Mouse (Mus musculus): ENCODE data around the gene Myo16. TPM values are rescaled to one million over a fixed set of nuclear protein-coding genes. Genes with fewer than 3 reads are reported as not detected.

The Myo16 gene
- polyA plus RNA-seq, 1 experiment, result 0.12 TPM

DNA sequence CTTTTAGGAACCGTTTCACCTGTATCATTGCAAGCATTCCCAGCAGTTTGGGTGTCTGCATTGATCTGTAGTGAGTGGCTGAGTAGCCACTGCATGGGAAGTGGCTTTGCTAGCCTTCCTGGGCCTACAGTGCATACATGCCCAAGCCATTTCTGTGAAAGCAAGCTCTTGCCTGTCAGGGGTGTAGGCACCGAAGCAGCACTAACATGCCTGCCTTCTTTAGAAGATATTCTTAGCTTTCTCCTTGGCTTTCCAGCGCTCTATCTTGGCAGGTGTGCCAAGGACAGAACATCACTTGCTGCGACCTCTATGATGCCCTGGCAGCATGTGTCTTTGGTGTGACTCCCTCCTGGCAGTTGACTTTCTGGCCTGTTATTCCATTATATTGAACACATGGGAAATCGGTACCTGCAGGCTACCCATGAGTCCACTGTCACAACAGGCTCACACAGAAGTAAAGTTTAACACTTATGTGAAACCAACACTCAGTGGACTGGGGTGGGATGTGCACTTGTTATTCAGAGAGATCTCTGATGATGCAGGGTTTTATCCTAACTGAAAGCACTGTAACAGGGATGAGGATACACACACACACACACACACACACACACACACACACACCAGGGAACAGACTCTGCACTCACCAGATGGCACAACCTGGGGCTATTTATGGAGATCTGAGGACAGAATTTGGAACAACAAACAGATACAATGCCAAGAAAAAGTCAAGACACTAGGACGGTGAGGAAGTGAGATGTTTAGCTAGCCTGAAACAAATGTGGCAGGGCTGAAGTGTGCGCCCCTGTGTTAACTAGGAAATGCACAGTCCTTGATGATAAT, 21.4 kb downstream of the Myo16 start:
- TF ChIP-seq POLR2A (IDR thresholded peaks at IDR 0.05; ENCODE audit: low read depth, low read length) (no peak), CTCF (IDR thresholded peaks at IDR 0.05; ENCODE audit: borderline replicate concordance, insufficient read depth, low read length) (no peak)
- Histone ChIP-seq H3K4me3 (ENCODE audit: insufficient read depth, low read length) (no peak overlapping the region), H3K4me1 (ENCODE audit: control insufficient read depth, insufficient read depth, low read length) (peaks cover 4% of the 10 kb centered on the region; the same call in 1 of the 2 replicates), H3K27ac (ENCODE audit: insufficient read depth, low read length) (no peak overlapping the region)

DNA sequence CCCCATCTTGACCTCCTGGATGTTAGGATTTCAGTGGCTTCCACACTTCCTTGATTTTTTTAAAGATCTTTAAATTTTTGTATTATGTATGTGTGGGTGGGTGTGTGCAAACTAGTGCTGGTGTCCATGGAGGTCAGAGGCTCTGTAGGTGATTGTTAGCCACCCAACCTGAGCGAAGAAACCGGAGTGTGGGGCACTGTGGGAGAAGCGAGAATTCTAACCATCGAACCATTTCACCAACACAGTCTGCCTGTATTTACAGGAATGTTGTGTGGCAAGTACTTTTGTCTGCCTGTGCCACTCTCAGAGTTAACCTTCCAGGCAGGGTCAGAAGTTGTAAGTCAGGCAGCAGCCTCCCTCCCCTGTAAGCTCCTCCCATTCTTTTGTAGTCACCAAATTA, 22.3 kb downstream of the Myo16 start:
- no peak overlapping the region for H3K27ac ChIP-seq (ENCODE audit: insufficient read depth, low read length)
- H3K4me1 ChIP-seq (ENCODE audit: control insufficient read depth, insufficient read depth, low read length), result peaks cover 4% of the 10 kb centered on the region; the same call in 1 of the 2 replicates
- TF ChIP-seq POLR2A (IDR thresholded peaks at IDR 0.05; ENCODE audit: low read depth, low read length) (no peak), CTCF (IDR thresholded peaks at IDR 0.05; ENCODE audit: borderline replicate concordance, insufficient read depth, low read length) (no peak)

DNA sequence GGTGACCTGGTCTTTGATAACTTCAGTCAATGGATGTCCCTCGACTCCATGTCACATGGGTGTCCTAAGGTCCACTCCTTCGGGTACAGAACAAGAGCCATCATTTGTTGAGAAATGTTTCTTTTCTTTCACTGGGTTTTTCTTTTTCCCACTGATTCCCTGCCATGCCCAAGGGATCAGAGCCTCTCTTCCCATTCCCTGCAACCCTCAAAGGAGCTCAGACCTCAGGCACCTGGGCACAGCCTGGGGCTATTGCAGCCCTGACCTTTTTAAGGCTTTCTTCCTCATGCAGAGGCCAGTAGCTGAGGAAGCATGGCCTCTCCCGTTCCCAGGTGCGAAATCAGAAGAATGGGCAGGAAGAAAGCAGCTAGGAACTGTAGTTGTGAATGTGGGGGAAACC, 23.4 kb downstream of the Myo16 start:
- Histone ChIP-seq H3K27ac (ENCODE audit: insufficient read depth, low read length) (no peak overlapping the region), H3K4me1 (ENCODE audit: control insufficient read depth, insufficient read depth, low read length) (peaks cover 4% of the 10 kb centered on the region; the same call in 1 of the 2 replicates), H3K4me3 (ENCODE audit: insufficient read depth, low read length) (no peak overlapping the region)
- TF ChIP-seq POLR2A (IDR thresholded peaks at IDR 0.05; ENCODE audit: low read depth, low read length) (no peak), CTCF (IDR thresholded peaks at IDR 0.05; ENCODE audit: borderline replicate concordance, insufficient read depth, low read length) (no peak)

More for the DNA sequence above, 22.3 kb downstream of the Myo16 start:
- H3K4me3 ChIP-seq (ENCODE audit: insufficient read depth, low read length), result no peak overlapping the region

DNA sequence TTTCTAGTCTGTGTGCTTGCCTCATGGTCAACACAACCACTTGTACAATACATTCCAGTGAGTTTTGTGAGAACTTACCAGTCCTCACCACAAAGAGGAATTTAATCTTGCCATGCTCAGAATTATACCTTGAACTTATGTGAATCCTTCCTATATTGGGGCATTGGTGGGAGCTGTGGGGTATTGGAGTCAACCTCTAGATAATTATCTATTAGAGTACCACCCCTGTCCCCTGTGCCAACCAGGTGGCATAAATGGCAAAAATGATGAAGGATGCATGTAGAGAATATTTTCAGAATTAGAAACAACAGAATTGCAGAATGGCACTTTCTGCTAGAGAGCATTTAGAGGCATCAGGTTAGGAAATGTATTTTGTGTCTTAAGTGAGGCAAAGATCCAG, 25.3 kb downstream of the Myo16 start:
- Histone ChIP-seq H3K4me3 (ENCODE audit: insufficient read depth, low read length) (no peak overlapping the region), H3K27ac (ENCODE audit: insufficient read depth, low read length) (no peak overlapping the region), H3K4me1 (ENCODE audit: control insufficient read depth, insufficient read depth, low read length) (peaks cover 4% of the 10 kb centered on the region; the same call in 1 of the 2 replicates)
- TF ChIP-seq CTCF (IDR thresholded peaks at IDR 0.05; ENCODE audit: borderline replicate concordance, insufficient read depth, low read length) (no peak), POLR2A (IDR thresholded peaks at IDR 0.05; ENCODE audit: low read depth, low read length) (no peak)

DNA sequence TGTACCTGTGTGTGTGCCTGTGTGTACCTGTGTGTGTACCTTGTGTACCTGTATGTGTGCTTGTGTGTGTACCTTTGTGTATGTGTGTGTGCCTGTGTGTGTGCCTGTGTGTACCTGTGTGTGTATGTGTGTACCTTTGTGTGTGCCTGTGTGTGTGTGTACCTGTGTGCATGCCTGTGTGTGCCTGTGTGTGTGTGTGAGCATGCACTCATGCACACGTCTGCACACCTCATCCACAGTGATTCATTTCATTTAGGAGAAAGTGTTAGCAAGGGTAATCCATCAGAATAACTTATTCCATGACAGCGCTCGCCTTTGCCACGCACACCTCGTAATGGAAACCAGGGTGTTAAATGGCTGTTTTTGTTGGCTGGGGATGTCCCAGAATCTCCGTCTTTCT, 36.9 kb downstream of the Myo16 start:
- H3K4me1 ChIP-seq (ENCODE audit: control insufficient read depth, insufficient read depth, low read length), result no peaks in the 10 kb centered on the region
- H3K27ac ChIP-seq (ENCODE audit: insufficient read depth, low read length), result no peak overlapping the region
- TF ChIP-seq POLR2A (IDR thresholded peaks at IDR 0.05; ENCODE audit: low read depth, low read length), result no peak
- H3K4me3 ChIP-seq (ENCODE audit: insufficient read depth, low read length), result no peak overlapping the region

DNA sequence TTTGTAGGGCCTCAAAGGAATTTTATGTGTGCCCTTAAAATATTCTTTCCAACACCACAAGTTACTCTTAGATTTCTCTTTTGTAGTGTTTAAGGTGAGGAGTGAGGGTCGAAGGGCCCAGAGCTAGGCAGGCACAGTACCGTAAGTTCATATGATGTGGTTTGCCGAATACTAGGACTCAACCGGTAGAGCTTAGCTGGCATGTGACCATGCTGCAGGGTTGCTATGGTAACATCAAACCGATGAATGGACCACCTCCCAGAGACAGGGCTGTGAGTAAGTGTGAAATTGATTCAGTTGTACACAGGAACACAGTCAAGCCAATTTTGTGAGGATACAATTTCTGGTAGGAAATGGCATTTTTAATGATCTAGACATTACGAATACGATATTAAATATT, 44.5 kb downstream of the Myo16 start:
- no peak overlapping the region for H3K27ac ChIP-seq (ENCODE audit: insufficient read depth, low read length)
- H3K4me3 ChIP-seq (ENCODE audit: insufficient read depth, low read length), result no peak overlapping the region
- TF ChIP-seq POLR2A (IDR thresholded peaks at IDR 0.05; ENCODE audit: low read depth, low read length) (no peak), CTCF (IDR thresholded peaks at IDR 0.05; ENCODE audit: borderline replicate concordance, insufficient read depth, low read length) (no peak)
- no peaks in the 10 kb centered on the region for H3K4me1 ChIP-seq (ENCODE audit: control insufficient read depth, insufficient read depth, low read length)

DNA sequence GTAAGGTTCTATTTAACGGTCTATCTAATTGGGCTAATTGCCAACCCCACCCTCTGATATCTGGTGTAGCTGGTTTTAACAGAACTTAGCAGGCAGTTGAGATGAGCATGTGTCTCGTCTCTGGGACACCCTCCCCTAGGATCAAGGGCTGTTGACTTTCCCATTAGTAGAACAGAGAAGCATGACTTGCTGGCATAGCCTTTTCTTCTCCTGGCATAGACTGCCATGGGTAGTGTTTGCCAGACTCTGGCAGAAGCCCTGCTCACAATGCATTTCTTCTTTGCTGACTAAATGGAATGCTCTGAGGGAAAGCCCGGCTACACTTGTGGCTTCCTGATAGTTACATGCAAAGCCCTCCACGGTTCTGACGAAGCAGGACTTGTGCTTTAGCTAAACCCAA, 45.6 kb downstream of the Myo16 start:
- H3K4me3 ChIP-seq (ENCODE audit: insufficient read depth, low read length), result no peak overlapping the region
- no peaks in the 10 kb centered on the region for H3K4me1 ChIP-seq (ENCODE audit: control insufficient read depth, insufficient read depth, low read length)
- no peak overlapping the region for H3K27ac ChIP-seq (ENCODE audit: insufficient read depth, low read length)
- TF ChIP-seq CTCF (IDR thresholded peaks at IDR 0.05; ENCODE audit: borderline replicate concordance, insufficient read depth, low read length) (no peak), POLR2A (IDR thresholded peaks at IDR 0.05; ENCODE audit: low read depth, low read length) (no peak)

DNA sequence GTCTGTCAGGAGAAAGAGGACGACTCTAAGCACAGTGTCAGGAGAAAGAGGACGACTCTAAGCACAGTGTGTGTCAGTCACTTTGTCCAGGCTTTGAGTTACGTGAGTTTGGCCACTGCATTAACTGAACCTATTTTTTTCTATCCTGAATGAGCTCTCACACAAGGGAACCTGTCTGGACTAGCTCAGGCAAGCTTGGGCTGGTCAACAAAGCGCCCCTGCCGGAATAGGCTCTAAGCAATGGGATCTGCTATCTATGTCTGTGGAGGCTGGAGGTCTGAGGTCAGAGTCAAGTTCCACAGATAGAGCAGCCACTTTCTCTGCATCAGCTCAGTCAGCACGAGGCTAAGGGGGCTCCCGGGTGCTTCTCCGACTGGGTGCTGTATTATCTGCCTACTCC, 46.3 kb downstream of the Myo16 start:
- Histone ChIP-seq H3K4me3 (ENCODE audit: insufficient read depth, low read length) (no peak overlapping the region), H3K4me1 (ENCODE audit: control insufficient read depth, insufficient read depth, low read length) (no peaks in the 10 kb centered on the region), H3K27ac (ENCODE audit: insufficient read depth, low read length) (no peak overlapping the region)
- no peak for TF ChIP-seq POLR2A (IDR thresholded peaks at IDR 0.05; ENCODE audit: low read depth, low read length)
- no peak for TF ChIP-seq CTCF (IDR thresholded peaks at IDR 0.05; ENCODE audit: borderline replicate concordance, insufficient read depth, low read length)

DNA sequence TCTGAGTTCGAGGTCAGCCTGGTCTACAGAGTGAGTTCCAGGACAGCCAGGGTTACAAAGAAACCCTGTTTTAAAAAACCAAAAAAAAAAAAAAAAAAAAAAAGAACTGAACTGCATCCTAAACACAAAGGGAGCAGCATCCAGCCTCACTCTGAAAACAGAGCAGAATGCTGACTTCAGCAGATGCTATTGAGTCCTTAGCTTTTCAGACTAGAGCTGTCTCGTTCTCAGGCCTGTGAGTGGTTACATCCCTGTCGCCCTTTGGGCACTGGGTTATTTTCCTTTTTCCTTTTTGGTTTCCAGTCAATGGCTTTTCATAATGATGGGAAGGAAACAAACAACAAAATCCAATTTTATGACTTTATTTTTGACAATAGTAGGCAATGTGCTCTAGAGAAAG, 61.3 kb downstream of the Myo16 start:
- Histone ChIP-seq H3K4me1 (ENCODE audit: control insufficient read depth, insufficient read depth, low read length) (no peaks in the 10 kb centered on the region), H3K4me3 (ENCODE audit: insufficient read depth, low read length) (no peak overlapping the region), H3K27ac (ENCODE audit: insufficient read depth, low read length) (no peak overlapping the region)
- TF ChIP-seq POLR2A (IDR thresholded peaks at IDR 0.05; ENCODE audit: low read depth, low read length), result no peak
- TF ChIP-seq CTCF (IDR thresholded peaks at IDR 0.05; ENCODE audit: borderline replicate concordance, insufficient read depth, low read length), result no peak

DNA sequence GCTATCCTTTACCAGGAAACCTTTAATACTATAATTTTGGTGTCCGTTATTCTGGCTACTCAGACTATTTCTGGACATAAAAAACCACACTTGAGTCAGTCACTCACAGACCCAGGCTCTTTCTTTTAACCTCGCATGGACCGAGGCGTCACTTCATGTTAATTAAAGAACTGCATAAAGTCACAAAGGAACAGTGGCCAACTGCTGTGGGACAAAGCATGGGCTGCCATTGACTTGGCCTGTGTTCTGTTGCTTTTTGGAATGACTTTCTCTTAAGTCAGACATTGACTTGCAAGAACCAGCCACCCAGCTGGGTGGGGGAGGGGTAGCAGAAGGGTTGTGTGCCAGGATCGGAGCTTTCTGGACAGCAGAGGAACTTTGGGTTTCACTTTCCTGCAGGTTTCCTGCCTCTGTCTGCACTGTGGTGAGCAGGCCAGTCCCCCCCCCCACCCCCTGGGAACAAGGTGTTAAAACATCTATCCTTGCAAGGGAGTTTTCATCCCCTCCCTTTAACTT, 66.1 kb downstream of the Myo16 start:
- H3K27ac ChIP-seq (ENCODE audit: insufficient read depth, low read length), result no peak overlapping the region
- no peaks in the 10 kb centered on the region for H3K4me1 ChIP-seq (ENCODE audit: control insufficient read depth, insufficient read depth, low read length)
- no peak for TF ChIP-seq POLR2A (IDR thresholded peaks at IDR 0.05; ENCODE audit: low read depth, low read length)
- H3K4me3 ChIP-seq (ENCODE audit: insufficient read depth, low read length), result no peak overlapping the region
